Mouse (Mus musculus): ENCODE results near the gene Scaf4.

DNA sequence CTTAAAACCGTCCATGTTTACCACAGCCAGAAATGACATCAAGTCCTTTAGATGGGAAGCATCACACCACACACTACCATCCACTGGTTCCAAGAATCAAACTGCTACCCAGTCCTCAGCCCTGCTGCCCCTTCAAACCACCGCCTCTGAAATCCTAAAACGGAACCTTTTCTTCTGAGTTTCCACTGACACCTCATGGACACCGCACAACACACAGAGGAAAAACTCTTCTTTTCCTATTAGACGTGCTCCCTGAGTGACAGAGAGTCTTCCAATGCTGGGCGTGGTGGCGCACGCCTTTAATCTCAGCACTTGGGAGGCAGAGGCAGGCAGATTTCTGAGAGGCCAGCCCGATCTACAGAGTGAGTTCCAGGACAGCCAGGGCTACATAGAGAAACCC is 2.9 kb downstream of the Scaf4 start:
- no peak for TF ChIP-seq GATA1 (IDR thresholded peaks at IDR 0.05; ENCODE audit: borderline replicate concordance, low read length)
- TF ChIP-seq FLI1 (IDR thresholded peaks at IDR 0.05; ENCODE audit: low read length) = no peak

Measured in megakaryocyte, embryonic 14.5 days (primary cell).